Mouse (Mus musculus) left cerebral cortex, postnatal 4 days (tissue): Measurements from ENCODE around the gene Map7d3. TPM values are rescaled to one million over a fixed set of nuclear protein-coding genes. Genes with fewer than 3 reads are reported as not detected.

Source experiments
- total RNA-seq, 2 experiments: library from RNA; stranded (reverse); gene quantifications; 2 replicates each; pipeline ENCODE4 v1.2.3; 2021

Map7d3 gene
- total RNA-seq, 2 experiments from 2014 or later = 0.36 to 0.48 TPM

Other genes with a start within 250 kb of the Map7d3 start
- gene Mmgt1, start 224.3 kb downstream of the Map7d3 start, total RNA-seq = 10 to 100 TPM; 37.0 to 37.2 TPM
- 100 to 1,000 TPM; 103 to 116 TPM for gene Slc9a6, start 212.6 kb downstream of the Map7d3 start, total RNA-seq
- gene Fhl1, start 90.5 kb downstream of the Map7d3 start, total RNA-seq = 100 to 1,000 TPM; 153 to 169 TPM
- gene Adgrg4, start 47.8 kb upstream of the Map7d3 start, total RNA-seq = not detected
- under 1 TPM; 0.26 to 0.40 TPM for gene Brs3, start 220.7 kb upstream of the Map7d3 start, total RNA-seq
- 10 to 100 TPM; 60.6 to 64.9 TPM for gene Htatsf1, start 231.3 kb upstream of the Map7d3 start, total RNA-seq